Mouse (Mus musculus) cerebellum, adult 2 months (tissue): ENCODE data around the gene Gars. TPM values are rescaled to one million over a fixed set of nuclear protein-coding genes. Genes with fewer than 3 reads are reported as not detected.
A peak's percentile ranks its signal among the peaks of the same experiment; 100 is the strongest.

Experiments used
- DNase-seq, 2 experiments: peaks; one replicate each; pipeline ENCODE4 v3.0.0; 2021
- H3K27ac ChIP-seq: fragments of 200-500 bp; 2 replicates; pipeline ENCODE4 v1.5.1; 2012; ENCODE audit warnings: low read length, control low read depth, inconsistent platforms; ENCODE audit not compliant: insufficient read depth
- H3K27me3 ChIP-seq: fragments of 200-500 bp; 2 replicates; pipeline ENCODE4 v1.6.1; 2012; ENCODE audit warnings: inconsistent platforms, mild to moderate bottlenecking, low read length, moderate library complexity; ENCODE audit not compliant: control insufficient read depth, insufficient read depth
- H3K4me1 ChIP-seq: fragments of 200-500 bp; 2 replicates; pipeline ENCODE4 v1.6.1; 2011; ENCODE audit warnings: low read length; ENCODE audit not compliant: control insufficient read depth, insufficient read depth
- H3K4me3 ChIP-seq: fragments of 200-500 bp; replicated peaks from 2 replicates; pipeline ENCODE3; 2011; ENCODE audit warnings: mild to moderate bottlenecking, low read depth, low read length, control low read depth; ENCODE audit not compliant: insufficient read depth
- CTCF ChIP-seq: fragments of 200-500 bp; IDR thresholded peaks from 2 replicates; pipeline ENCODE4 v1.5.1; 2011; ENCODE audit warnings: low read depth, mild to moderate bottlenecking, control low read depth, low read length, moderate library complexity, borderline replicate concordance; ENCODE audit not compliant: insufficient read depth
- POLR2A ChIP-seq: fragments of 200-500 bp; IDR thresholded peaks from 2 replicates; pipeline ENCODE4 v1.6.1; 2011; ENCODE audit warnings: low read length, control low read depth, borderline replicate concordance; ENCODE audit not compliant: insufficient read depth
- WGBS: fragments of 180-500 bp; shearing (Covaris S2); methylation state at CpG from one replicate; pipeline ENCODE4 v1.1.7; 2018; 5-methylcytosine and 5-hydroxymethylcytosine counted together
- polyA plus RNA-seq: library from polyadenylated mRNA; depleted of rRNA; stranded (reverse); fragments of >200 nt; gene quantifications from 2 replicates; pipeline ENCODE4 v1.2.3, GENCODE M21; 2012

Gene Gars
- polyA plus RNA-seq, 1 experiment, result 127 TPM

DNA sequence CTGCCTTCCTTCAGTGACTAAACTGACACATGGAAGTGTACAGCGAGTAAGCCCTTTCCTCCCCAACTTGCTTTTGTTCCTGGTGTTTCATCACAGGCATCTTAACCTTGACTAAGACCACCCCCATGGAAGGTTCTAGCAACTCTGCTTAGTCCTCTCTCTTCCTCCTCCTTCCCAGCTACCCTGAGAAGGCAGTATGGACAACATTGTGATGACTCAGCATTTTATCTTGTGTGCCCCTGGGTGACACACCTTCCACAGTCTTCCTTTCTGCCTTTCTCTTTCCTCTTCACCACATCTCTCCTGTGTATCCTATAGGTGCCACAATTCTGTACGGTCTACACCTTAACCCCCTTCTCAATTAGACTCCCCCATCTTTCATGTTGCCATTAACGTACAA, 23.6 kb upstream of the Gars start:
- H3K4me1 ChIP-seq, result no peaks in the 10 kb centered on the region
- H3K27ac ChIP-seq, result no peak overlapping the region
- no peak overlapping the region for H3K4me3 ChIP-seq
- DNase-seq, result no peak
- TF ChIP-seq POLR2A, result no peak
- TF ChIP-seq CTCF, result no peak
- H3K27me3 ChIP-seq, result no peaks in the 10 kb centered on the region
- 86% methylated on average over 3 of the region's 3 CpGs for WGBS

DNA sequence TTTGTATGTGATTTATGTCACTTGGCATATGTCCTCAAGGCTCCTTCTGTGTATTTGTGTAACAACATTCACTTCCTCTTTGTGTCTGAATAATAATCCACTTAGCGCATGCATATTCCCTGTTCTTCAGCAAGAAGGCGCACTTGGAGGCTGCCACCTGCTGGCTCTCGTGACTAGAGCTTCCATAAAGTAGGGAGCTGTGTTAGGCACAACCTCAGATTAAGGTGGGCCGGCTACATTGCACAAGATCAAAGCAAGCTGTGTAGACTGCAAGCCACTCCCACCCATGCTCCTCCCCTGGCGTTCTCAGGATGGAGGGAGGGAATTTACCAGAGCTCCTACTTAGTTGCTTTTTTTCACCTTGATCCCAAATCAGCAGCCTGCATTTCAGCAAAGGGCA, 21.6 kb upstream of the Gars start:
- Histone ChIP-seq H3K27ac (no peak overlapping the region), H3K4me3 (no peak overlapping the region), H3K27me3 (no peaks in the 10 kb centered on the region), H3K4me1 (no peaks in the 10 kb centered on the region)
- DNase-seq, result no peak
- no peak for TF ChIP-seq POLR2A
- TF ChIP-seq CTCF, result peak; percentile 28; the same call in 1 of the 2 replicates
- WGBS, result 33% methylated on average over 5 of the region's 5 CpGs

DNA sequence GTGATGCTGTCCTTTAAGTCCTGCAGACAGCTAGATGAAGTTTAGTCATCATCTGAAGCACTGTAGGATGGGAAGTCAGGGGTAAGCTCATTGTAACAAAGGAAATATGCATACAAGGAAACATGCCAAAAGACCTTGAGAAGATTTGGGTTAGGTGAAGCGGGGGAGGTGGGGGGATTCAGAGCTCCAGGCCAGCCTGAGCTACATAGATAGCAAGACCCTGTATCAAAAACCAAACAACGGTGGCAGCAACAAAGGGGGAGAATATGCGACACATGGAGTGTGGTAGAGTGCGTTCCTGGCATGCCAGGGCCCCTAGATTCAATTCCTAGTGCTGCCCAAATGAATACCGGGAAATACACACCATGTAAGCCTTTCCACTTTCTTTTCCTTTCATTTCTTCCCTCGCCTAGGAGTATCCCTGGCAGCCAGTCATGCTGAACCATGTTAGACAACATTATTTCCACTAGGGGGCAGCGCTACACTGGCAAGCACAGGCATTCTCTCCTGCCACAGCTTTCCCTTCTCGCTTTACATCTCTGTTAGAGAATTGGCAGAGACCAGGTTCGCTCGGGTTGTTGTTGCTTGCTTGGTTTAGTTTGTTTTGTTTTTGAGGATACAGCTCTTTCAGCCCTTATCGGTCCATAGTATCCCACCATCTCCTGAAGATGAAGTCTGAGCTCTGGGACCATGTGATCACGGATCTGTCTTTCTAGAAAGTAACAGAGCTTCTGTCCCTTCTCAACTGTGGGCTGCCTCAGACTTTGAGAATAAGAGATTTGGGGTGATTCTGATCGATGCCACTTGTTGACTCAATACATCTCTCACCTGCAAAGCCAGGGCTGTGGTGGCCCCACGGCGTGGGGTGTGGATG, 20.9 kb upstream of the Gars start:
- TF ChIP-seq CTCF, result peak; percentile 87
- TF ChIP-seq POLR2A, result no peak
- Histone ChIP-seq H3K4me3 (no peak overlapping the region), H3K4me1 (no peaks in the 10 kb centered on the region), H3K27me3 (no peaks in the 10 kb centered on the region), H3K27ac (no peak overlapping the region)
- 30% methylated on average over 15 of the region's 15 CpGs for WGBS
- peak; percentile 58 to 60 for DNase-seq

- TF ChIP-seq POLR2A (no peak), CTCF (no peak)
- Histone ChIP-seq H3K4me3 (no peak overlapping the region), H3K27me3 (no peaks in the 10 kb centered on the region), H3K27ac (no peak overlapping the region), H3K4me1 (no peaks in the 10 kb centered on the region)
- DNase-seq, result no peak
- 86% methylated on average over 2 of the region's 2 CpGs for WGBS
Observed at GRCm38 (mm10) chr6:55018417-55018816, 19.4 kb upstream of the Gars start.

DNA sequence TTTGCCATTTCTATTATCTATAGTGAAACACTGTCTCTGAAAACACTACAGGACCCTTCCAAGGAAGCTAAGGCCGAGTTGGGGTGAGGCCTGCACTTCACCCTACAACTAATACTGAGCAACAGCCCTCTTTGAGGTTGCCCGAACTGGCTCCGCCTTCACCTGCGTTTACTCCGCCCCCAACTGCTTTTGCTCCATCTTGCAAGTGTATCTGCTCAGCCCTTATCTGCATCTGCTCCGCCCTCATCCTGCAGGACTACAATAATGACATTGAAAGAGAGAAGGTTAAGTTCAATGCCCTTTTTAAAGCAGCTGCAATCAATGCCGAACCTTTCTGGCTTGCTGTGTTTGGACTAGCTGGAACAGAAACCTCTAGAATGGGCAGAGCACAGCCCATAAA, 16.0 kb upstream of the Gars start:
- H3K27me3 ChIP-seq, result no peaks in the 10 kb centered on the region
- DNase-seq, result no peak
- no peak overlapping the region for H3K4me3 ChIP-seq
- TF ChIP-seq CTCF, result no peak
- TF ChIP-seq POLR2A, result no peak
- 89% methylated on average over 7 of the region's 7 CpGs for WGBS
- no peaks in the 10 kb centered on the region for H3K4me1 ChIP-seq
- no peak overlapping the region for H3K27ac ChIP-seq

- no peak for TF ChIP-seq POLR2A
- no peak for TF ChIP-seq CTCF
- H3K27me3 ChIP-seq, result no peaks in the 10 kb centered on the region
- no peaks in the 10 kb centered on the region for H3K4me1 ChIP-seq
- no peak for DNase-seq
- H3K27ac ChIP-seq, result no peak overlapping the region
- H3K4me3 ChIP-seq, result no peak overlapping the region
- 40% methylated on average over 2 of the region's 2 CpGs for WGBS
Observed at GRCm38 (mm10) chr6:55027642-55028041, 10.2 kb upstream of the Gars start.

GRCm38 (mm10) chr6:55036731-55037130, 1.1 kb upstream of the Gars start:
- TF ChIP-seq CTCF (no peak), POLR2A (no peak)
- no peak overlapping the region; the same call in 1 of the 2 replicates for H3K27ac ChIP-seq
- H3K27me3 ChIP-seq, result no peaks in the 10 kb centered on the region
- H3K4me3 ChIP-seq, result no peak overlapping the region
- peaks cover 4% of the 10 kb centered on the region; the same call in 1 of the 2 replicates for H3K4me1 ChIP-seq
- DNase-seq, result no peak
- 87% methylated on average over 4 of the region's 4 CpGs for WGBS
